Mouse (Mus musculus) kidney, adult 11 months (tissue): ENCODE results near the gene Amy2a4.
"Not testable (repeated sequence)": the region's sequence is repeated elsewhere in the genome, so short reads cannot be mapped to it uniquely, and the experiment has no call there.

ENCODE experiments used
- DNase-seq: peaks from one replicate; pipeline ENCODE4 v3.0.0; 2022

Gene Amy2a4

DNA sequence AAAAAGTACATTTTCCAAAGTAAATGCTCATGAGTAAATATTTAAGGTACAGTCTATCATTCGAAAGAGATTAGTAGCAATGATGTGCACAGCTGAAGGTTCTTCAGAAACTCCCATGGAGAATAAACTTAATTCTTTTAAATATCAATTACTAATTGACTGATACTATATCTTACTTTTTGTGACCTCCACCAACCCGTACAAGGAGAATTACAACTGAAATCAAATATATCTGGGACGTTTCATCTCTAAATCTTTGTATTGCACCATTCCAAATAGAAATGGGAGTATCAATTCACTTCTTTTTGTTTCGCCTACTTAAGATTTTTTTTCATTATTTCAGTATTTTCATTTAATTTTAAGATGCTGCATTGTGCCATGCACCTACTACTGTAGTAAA is at the start of gene Amy2a4:
Gene Amy2a4 (minus strand): TSS at position 101 of the 400 bp plus-strand sequence.
- DNase-seq, result not testable (repeated sequence)

DNA sequence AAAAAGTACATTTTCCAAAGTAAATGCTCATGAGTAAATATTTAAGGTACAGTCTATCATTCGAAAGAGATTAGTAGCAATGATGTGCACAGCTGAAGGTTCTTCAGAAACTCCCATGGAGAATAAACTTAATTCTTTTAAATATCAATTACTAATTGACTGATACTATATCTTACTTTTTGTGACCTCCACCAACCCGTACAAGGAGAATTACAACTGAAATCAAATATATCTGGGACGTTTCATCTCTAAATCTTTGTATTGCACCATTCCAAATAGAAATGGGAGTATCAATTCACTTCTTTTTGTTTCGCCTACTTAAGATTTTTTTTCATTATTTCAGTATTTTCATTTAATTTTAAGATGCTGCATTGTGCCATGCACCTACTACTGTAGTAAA is 32.7 kb upstream of the Amy2a4 start, which contains the start of gene Amy2a3:
Gene Amy2a3 (minus strand): TSS at position 101 of the 400 bp plus-strand sequence.
- DNase-seq, result not testable (repeated sequence)

DNA sequence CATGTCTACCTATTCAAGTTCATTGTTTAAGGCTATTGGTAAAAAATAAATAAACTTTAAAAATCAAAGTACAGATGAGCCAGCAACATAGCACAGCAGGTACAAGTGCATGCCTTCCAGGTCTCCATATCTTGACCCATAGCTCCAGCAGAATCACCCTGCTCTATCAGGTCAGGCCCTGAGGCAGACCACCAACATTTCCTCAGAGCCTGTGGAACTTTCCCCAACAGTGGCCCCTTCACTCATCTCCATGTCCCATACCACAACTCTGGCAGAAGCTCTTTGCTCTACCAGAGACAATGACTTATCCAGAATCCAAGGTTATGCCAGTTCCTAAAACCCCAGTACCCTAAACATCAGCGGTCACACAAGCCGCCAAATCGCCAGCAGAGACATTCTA is 21.7 kb upstream of the Amy2a4 start:
- DNase-seq, result not testable (repeated sequence)

DNA sequence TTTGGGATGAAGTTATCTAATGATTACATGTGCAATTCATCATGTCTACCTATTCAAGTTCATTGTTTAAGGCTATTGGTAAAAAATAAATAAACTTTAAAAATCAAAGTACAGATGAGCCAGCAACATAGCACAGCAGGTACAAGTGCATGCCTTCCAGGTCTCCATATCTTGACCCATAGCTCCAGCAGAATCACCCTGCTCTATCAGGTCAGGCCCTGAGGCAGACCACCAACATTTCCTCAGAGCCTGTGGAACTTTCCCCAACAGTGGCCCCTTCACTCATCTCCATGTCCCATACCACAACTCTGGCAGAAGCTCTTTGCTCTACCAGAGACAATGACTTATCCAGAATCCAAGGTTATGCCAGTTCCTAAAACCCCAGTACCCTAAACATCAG is 11.0 kb downstream of the Amy2a4 start:
- DNase-seq, result not testable (repeated sequence)

DNA sequence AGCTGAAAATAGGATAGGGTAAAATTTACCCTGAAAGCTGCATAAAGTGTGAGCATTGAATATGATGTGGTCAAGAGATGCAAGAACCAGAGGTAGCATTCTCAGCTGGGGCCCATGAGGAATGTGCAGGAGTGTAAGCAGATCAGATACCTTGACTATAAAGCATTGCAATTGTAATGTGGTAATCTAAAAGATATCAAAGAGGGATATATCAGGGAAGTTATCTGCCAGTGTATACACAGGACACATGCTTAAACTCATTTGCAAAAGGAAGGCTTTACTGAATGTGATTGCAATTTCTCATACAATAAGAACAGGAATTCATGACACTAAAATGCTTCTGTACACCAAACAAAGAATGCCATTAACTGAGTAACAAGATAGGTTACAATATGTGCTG is 11.7 kb downstream of the Amy2a4 start:
- DNase-seq, result not testable (repeated sequence)

DNA sequence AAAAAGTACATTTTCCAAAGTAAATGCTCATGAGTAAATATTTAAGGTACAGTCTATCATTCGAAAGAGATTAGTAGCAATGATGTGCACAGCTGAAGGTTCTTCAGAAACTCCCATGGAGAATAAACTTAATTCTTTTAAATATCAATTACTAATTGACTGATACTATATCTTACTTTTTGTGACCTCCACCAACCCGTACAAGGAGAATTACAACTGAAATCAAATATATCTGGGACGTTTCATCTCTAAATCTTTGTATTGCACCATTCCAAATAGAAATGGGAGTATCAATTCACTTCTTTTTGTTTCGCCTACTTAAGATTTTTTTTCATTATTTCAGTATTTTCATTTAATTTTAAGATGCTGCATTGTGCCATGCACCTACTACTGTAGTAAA is 32.5 kb downstream of the Amy2a4 start, which contains the start of gene Amy2a5:
Gene Amy2a5 (minus strand): TSS at position 101 of the 400 bp plus-strand sequence.
- not testable (repeated sequence) for DNase-seq
